Mouse (Mus musculus) Muller cell, postnatal 12 days (primary cell): ENCODE results near the gene Slc8b1.

Experiments
- DNase-seq: peaks from one replicate; pipeline ENCODE4 v3.0.0-alpha.2; 2015; ENCODE audit errors: inconsistent ontology term

Slc8b1 gene

DNA sequence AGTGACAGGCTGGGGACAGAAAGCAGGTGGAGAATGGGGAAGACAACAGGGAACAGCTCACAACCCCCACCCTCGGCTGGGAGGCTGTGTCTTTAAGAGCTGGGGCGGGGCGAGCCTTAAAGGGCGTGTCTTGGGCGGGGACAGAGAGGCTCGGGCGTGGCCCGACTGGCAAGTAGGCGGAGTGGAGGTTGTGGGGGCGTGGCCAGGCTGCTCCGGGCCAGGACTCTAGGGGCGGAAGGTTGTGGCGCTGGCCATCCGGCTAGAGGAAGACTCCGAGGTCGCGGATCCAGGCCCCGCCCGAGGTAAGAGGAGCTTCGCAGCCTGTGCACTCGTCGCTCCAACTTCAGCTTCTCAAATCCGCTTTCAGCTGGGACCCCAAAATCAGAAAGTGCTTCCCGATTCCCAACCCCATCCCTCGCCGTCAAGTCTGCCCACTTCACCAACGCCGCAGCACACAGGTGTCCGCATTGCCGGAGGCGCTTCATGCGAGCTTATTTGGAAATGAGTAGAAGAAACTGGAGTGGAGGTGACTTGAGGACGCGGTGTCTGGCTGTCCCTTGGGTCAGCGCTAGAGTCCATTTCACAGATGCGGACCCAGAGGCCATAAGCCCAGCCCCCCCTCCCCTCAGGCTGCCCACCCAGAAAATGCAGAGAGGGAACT, at the start of gene Slc8b1:
Gene Slc8b1, plus strand, starts transcription at position 187 of the 661 bp plus-strand sequence.
- peak; percentile 96 for DNase-seq

DNA sequence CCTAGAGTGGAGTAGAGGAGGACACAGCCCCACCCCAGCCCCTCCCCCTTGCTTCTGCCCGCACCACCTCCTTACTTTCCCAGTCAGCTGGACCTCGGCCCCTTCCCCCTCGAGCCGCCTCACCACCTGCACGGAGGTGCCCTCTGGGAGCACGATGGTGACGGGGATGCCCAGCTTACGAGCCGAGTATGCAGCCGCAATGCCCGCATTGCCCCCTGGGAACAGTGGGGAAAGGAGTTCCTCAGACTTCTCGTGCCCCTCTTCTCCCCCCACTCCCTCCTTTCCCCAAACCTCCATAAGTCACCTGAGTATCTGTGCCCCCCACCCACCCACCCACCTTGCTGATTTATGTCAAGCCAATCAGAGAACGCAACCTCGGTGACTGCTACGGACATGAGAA, 49.1 kb upstream of the Slc8b1 start:
- DNase-seq, result no peak

DNA sequence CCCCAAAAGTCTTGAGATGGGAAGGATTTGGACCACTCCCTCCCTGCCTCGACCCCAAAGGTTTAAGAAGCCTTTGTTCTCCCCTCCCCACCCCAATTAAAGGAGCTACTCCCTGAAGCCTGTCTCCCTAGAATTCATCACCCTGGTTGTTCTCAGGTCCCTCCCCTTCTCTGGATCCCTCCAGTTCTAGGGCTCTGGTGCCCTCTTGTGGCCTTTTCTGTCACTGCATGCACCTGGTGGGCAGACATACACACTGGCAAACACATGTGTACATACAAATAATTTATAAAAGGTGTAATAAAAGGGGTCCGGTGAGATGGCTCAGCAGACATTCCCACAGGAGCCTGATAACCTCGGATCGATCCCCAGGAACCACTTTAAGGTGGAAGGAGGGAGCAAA, 46.6 kb upstream of the Slc8b1 start:
- DNase-seq, result no peak

DNA sequence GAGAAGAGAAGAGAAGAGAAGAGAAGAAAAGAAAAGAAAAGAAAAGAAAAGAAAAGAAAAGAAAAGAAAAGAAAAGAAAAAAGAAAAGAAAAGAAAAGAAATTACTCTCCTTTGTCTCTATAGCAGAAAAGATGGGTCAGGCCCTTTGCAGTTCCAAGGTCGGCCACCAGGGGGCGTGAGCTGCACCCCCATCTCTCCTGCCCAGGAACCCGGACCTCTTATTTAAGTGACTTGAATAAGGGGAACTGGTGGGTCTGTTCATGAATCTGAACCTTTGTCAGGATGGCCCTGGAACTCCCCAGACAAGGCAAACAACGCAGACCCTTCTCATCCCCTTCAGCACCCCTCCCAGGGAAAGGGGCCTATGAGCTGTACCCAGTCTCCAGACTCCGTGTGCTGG, 45.9 kb upstream of the Slc8b1 start:
- DNase-seq, result no peak

DNA sequence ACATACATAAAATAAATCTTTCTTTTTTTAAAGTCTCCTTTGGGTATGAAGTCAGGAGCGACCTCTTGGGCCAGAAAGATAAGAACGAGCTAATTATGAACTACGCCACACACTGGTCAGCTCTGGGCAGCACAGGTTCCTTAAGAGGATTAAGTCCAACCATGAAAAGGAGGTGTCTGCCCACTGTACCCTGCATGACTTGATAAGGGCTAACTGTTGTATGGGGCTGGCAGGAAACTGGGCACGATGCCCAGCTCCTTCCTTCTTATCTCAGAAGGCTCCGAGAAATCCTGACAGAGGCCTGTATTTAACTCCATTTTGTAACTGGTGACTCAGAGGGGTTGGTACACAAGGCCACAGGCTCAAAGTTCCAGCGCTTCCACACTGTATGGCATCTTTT, 45.1 kb upstream of the Slc8b1 start:
- DNase-seq, result no peak

DNA sequence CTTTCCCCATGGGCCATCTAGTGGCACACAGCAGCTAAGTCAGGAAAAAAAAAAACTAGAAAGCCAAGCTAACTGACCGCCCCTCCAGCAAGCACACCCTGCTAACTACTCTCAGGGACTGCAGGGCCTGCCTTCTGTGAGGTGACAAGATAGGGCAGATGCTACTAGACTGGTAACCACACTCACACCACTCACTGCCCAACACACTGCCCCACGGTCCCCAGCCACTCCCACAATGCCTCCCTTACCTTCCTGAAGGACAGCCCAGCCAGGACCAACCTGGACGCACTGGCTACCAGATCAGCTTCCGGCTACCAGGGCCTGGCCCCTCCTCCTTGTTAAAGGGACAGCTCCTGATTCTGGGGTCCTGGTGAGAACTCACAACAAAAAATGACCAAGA, 43.9 kb upstream of the Slc8b1 start:
- DNase-seq, result peak; percentile 44

DNA sequence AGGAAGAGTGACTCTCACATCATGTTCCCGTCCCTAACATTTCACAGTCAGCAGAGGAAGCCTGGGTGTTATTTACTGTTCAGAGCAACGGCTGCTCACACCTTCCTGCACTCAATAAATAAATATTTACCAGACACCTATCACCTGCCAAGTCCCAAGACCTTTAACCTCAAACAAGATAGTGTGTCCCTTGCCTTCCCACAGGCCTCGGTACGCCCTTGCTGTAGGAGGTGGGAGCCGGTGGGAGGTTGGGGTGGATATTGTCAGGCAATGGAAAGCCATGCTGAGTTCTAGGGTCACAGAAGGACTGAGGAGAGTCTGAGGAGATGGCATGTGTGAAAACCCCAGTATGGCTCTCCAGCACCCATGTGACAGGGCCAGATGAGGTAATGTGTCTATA, 42.6 kb upstream of the Slc8b1 start:
- DNase-seq, result no peak

DNA sequence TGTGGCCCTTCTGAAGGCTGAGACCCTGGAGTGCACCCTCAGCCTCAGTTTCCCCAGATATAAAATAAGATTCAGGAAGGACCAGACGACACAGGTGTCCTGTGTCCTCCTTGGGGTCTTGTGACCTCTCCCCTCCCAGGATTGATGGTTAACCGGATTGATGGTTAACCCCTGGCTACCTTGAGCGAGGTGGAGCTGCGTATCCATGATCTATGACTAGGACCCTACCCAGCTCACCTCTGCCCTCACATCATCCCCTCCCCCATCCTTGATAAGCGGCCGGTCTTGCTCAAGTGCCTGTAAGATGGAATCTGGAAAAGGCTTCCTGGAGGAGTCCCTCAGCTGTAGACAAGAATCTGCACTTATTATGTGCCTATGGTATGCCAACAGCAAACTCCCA, 42.1 kb upstream of the Slc8b1 start:
- no peak for DNase-seq

DNA sequence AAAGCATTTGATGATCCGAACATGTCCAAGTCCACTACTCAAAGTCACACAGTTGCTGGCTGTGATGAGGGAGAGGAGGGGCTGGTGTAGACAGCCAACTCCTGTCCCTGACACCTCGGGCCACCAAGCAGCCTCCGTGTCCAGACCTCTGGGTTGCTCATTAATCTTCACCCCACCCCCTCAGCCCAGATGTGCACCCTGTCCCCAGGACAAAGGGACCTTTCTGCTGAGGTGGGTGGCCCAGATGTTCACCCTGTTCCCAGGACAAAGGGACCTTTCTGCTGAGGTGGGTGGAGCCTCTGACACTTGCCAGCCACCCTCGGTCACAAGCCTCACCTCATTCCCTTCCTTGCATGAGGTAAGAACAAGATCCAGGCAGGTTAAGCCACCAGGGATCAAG, 39.4 kb upstream of the Slc8b1 start:
- DNase-seq, result no peak

DNA sequence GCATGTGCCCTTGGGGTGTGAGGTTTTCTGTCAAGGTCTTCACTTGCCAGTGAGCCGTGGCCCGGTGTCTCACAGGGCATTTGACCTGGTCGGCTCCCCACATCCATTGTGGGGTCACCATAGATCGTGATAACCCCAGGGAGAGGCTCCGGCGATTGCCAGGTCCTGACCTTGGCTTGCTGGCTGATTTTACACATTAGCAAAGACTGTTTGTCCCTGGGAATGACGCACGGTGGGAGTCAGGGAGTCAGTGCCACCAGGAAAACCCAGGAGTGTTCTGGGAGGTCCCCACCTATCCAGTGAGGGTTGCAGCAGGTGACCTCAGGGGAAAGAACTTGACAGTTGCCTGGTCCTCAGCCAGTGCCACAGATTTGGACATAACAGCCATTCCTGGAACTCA, 38.2 kb upstream of the Slc8b1 start, which contains the start of gene Sdsl:
Gene Sdsl, minus strand, starts transcription at position 41 of the 400 bp plus-strand sequence.
- DNase-seq, result no peak

DNA sequence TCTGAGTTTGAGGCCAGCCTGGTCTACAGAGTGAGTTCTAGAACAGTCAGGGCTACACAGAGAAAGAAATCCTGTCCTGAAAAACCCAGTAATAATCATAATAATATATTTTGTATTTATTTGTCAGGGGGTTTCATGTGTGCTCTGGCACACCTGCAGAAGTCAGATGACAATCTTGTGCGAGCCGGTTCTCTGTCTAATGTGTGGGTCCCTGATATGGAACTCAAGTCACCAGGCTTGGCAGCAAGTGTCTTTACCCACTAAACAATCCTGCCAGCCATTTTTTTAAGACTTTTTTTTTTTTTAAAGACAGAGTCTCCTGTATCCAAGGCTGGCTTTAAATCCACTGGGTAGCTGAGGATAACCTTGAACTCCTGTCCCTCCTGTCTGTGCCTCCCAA, 37.6 kb upstream of the Slc8b1 start:
- DNase-seq, result no peak

DNA sequence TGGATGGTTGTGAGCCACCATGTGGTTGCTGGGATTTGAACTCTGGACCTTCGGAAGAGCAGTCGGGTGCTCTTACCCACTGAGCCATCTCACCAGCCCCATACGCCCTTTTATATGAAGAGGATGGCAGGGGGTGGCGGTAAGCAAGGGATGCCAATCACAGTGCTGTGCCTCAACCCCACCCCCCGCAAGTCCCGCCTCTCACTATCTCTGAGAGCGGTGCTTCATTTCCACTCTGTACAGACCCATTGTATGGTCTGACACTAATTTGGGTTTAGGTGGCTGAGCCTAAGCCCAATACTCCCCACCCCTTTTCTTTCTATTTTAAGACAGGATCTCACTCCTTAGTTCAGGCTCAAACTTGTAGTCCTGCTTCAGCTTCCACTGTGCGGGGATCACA, 35.1 kb upstream of the Slc8b1 start:
- DNase-seq, result no peak

DNA sequence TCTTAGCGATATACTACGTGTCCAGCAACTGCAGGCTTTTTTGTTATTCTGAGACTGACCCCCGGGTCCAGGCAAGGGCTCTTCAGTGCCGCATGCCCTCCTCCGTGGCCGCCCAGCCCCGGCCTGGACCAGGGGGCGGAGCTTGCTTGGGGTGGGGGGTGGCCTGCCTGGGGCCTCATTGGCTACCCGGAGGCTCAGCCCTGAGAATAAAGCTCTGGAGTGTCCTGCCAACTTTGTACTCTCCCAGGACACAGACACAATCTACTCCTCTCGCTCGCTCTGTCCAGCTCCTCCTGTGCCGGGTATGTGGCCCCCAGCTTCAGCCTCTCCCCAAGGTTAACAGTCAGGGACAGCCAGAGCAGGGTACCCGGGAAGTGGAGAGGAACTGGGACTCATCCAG, 34.7 kb upstream of the Slc8b1 start, which contains the start of gene Sds:
Gene Sds, plus strand, starts transcription at position 231 of the 400 bp plus-strand sequence.
- no peak for DNase-seq

DNA sequence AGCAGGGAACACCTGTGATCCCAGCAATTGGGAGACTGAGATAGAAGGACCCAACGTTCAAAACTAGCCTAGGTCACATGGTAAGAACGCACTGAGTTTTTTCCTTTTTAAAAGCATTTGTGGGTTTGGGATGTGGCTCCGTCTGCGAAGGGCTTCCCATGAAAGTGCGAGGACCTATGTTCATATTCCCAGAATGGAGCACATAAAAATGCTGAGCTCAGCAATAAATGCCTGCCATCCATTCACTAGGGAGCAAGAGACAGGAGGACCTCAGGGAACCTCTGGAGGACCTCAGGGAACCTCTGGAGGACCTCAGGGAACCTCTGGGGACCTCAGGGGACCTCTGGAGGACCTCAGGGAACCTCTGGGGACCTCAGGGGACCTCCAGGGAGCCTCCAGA, 33.0 kb upstream of the Slc8b1 start:
- DNase-seq, result no peak

DNA sequence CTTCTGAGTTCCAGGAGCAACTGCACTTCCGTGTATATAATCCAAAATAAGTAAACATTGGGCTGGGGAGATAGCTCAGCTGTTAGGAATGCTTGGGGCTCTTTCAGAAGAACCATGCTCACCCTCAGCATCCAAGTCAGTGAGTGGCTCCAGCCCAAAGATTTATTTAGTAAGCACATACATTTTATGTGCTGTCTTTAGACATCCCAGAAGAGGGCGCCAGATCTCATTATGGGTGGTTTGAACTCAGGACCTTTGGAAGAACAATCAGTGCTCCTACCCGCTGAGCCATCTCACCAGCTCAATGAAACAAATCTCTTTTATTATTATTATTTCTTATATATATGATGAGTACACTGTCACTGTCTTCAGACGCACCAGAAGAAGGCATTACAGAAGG, 31.4 kb upstream of the Slc8b1 start:
- no peak for DNase-seq

DNA sequence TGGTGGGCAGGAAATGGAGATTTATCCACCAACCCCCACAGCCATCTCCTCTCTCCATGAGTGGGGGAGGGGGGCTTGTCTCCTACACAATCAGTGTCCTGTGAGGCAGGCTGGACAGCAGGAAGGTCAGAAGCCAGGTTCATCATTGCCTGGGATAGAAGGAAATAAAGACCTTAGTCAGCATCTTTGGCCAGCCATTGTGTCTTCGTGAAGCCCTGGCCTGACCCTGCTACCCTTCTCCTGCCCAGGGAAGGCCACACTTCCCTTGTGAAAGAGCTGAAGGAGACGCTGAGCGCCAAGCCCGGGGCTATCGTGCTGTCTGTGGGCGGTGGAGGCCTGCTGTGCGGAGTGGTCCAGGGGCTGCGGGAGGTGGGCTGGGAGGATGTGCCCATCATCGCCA, 29.8 kb upstream of the Slc8b1 start:
- no peak for DNase-seq

DNA sequence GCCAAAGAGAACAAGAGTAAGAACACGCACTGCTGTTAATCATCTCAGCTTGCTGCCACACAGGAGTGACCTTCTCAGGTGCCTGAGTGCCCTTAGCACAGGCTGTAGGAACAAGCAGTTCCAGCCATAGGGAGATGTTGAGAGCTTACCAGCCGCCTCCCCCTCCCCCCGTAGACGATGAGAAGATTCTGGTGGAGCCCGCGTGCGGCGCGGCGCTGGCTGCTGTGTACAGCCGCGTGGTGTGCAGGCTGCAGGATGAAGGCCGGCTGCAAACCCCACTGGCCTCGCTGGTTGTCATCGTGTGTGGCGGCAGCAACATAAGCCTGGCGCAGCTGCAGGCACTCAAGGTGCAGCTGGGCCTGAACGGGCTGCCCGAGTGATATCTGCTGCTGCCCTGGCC, 27.6 kb upstream of the Slc8b1 start:
- no peak for DNase-seq

DNA sequence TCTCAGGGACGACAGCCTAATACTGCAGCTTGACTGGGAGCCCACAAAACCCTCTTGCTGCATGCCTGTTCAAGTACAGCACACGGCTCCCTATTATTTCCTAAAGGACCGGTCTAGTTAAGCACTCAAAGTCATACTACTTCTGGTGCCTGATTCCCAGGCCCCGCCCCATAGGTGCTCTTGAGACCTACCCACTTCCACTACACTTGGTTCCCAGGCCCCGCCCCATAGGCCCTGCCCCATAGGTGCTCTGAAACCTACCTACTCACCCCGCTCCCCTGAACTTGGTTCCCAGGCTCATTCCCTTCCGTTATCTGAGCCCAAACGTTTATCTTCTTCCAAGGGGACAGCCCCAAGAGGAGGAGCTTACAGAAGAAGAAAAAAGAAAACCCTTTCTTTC, 23.1 kb upstream of the Slc8b1 start:
- no peak for DNase-seq

DNA sequence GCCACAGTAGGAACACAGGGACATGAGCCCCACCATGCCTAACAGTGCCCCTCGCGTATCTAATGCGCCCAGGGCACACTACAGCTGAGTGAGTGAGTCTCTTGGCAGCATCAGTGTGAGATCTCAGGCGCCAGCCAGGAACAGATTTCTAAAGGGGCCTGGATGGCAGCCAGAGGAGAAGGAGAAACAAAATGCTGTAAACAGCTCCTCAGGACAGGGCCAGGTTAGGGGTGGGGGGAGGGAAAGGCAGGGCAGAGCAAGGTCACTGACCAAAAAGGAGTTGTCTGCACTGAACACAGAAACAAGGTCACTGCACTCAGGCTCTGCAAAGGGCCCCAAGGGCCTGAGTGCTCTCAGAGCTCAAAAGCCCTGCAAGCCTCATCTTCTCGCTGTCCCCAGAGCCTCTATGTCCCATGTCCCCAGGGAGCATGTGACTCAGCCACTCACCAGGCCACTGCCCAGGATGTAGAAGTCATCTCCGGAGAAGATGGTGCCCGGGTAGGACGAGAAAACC, 20.2 kb upstream of the Slc8b1 start:
- DNase-seq, result peak; percentile 82

DNA sequence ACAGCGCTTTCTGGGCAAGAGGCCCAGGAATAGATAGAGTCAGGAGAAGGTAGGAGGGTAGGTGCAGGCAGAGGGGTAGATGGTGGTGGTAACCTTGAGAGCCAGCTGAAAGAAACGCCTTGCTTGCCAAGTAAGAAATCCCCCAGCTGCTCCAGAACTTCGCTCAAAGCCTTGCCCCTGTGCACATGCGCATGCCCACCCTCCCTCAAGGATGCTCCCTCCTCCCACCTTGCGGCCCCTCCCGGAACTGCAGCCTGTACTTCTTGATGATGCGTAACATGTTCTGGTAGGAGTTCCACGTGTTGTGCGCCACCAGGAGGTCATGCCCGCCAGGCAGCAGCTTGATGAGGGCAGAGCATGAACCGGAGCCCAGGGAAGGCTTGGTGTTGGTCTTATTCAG, 18.5 kb upstream of the Slc8b1 start:
- DNase-seq, result no peak

DNA sequence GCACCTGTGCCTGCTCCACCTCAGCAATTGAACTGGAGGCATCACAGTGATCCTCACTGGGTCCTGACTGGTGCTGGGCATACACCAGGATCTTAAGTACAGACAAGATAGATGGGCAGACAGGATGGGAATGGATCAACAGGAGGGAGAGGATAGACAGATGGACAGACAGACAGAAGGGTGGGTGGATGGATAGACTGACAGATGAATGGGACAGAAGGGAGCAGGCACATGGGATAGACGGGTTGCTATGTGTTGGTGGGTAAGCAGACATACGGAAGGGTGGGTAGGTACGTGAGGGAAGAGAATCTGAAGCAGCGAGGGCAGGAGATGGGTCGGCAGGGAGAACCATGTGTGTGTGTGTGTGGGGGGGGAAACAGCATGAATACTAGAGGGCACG, 17.5 kb upstream of the Slc8b1 start:
- DNase-seq, result no peak

DNA sequence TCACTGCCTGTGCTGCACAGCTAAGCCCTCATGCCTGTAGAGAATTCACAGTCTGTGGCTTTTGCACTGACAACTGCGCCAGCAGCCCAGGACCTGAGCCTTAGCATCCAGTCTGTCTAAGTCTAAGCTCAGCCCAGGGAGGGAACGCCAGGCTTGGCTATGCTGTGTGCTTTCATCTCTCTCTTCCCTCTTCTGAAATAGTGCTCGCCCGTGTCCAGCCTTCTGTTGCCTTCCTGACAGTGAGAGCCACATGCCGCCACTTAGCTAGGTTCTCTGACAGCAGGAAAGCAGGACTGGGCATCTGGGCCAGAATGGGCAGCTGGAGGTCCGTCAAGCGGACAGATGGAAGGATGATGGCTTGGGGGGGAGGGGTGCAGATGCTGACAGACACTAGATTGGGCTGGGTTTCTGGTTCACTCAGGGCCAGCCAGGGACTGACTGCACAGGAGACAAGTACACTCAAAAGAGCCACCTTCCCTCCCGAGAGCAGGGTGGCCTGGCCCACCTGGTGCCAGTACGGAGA, 17.0 kb upstream of the Slc8b1 start:
- no peak for DNase-seq

DNA sequence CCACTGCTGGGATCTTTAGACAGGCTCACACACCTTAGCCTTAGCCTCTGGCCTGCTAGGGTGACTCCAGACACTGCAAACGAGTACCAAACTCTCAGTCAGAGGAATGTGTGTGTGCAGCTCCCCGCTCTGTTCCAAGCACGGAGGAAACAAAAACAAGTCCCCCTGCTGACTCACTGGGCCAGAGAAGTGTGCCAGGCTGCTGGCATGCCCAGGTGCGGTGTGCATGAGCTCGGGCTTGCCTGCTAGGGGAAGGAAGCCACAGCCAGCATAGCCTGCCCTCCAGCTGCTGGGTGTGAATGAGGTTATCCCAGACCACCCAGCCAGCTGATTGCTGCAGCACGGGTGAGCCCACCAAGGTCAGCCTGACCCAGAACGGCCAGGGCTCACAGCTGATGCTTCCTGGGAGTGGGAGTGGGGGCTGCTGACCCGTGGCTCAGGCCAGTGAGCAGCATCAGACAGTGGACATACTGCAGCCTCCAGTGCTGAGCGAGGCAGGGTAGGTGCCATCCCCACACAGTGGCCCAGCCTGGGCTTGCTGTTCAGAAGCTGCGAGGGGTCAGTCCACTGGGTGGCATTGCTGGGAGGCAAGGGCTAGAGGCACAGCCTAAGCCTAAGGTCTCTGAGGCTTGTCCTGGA, 15.8 kb upstream of the Slc8b1 start:
- peak; percentile 70 for DNase-seq
